Comparison of ENCODE assay signal across 8 mouse cellular contexts in the genomic region with DNA sequence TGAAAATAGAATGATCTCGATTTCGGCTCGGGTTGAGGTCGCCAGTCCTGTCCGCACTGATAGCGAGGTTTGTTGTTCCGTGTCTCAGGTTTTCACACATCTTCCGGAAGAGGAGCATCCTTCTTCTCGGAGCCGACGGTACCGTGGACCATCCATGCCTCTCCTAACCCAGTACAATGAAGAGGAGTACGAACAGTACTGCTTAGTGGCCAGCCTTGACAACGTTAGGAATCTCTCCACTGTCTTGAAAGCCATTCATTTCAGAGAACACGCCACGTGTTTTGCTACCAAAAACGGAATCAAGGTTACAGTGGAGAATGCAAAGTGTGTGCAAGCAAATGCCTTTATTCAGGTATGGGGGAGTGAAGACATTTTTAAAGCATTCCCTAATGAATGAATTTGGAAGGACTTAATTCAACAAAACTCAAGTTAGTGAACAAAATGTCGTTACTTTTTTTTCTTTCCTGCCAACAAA. TPM values are rescaled to one million over a fixed set of nuclear protein-coding genes. Genes with fewer than 3 reads are reported as not detected.
DNase-seq lines count a peak whose midpoint lies in the region; ATAC-seq and TF ChIP-seq lines count a peak whose summit lies in the region.

No protein-coding gene starts in this region.

- WGBS in heart, embryonic 10.5 days, result 1% methylated on average over 18 of the region's 18 CpGs
- WGBS in forebrain, embryonic 16.5 days, result under 1% methylated on average over 18 of the region's 18 CpGs
- 3% methylated on average over 18 of the region's 18 CpGs for WGBS in macrophage (ENCODE audit: missing documents)

- H3K36me3 ChIP-seq in heart, embryonic 10.5 days, result peaks cover 30% of the 10 kb centered on the region
- H3K36me3 ChIP-seq in ES-Bruce4 (ENCODE audit: control insufficient read depth, insufficient read depth, low read length, poor library complexity, severe bottlenecking) (peaks cover 42% of the 10 kb centered on the region), macrophage (ENCODE audit: inconsistent target) (peaks cover 8% of the 10 kb centered on the region; the same call in 1 of the 2 replicates)
- peaks cover 7% of the 10 kb centered on the region; the same call in 1 of the 2 replicates for H3K36me3 ChIP-seq in forebrain, embryonic 16.5 days (ENCODE audit: control insufficient read depth, insufficient read depth)

- H3K4me3 ChIP-seq in heart, embryonic 10.5 days, result peak overlapping the region; percentile 87
- peak overlapping the region; percentile 87 for H3K4me3 ChIP-seq in ES-Bruce4 (ENCODE audit: low read depth, low read length)
- H3K4me3 ChIP-seq in forebrain, embryonic 16.5 days (replicated peaks; ENCODE audit: low read length), result peak overlapping the region; percentile 69
- H3K4me3 ChIP-seq in macrophage (ENCODE audit: inconsistent target), result peak overlapping the region; percentile 99

- TF ChIP-seq CTCF in ES-Bruce4 (IDR thresholded peaks at IDR 0.05; ENCODE audit: low read depth, low read length), result no peak

- peaks cover 41% of the 10 kb centered on the region for H3K79me2 ChIP-seq in macrophage (ENCODE audit: inconsistent target)

- intact Hi-C loops in left cerebral cortex, postnatal 10 days (cut with DNase I), result loop anchor here (10.0 kb wide), 1 partner anchor 898 kb away; no protein-coding TSS in a partner anchor

- H3K9me3 ChIP-seq in heart, embryonic 10.5 days, result no peaks in the 10 kb centered on the region
- H3K9me3 ChIP-seq in ES-Bruce4 (replicated peaks; ENCODE audit: control insufficient read depth, insufficient read depth, low read length, poor library complexity, severe bottlenecking), result no peaks in the 10 kb centered on the region
- no peaks in the 10 kb centered on the region for H3K9me3 ChIP-seq in forebrain, embryonic 16.5 days (ENCODE audit: control insufficient read depth, low read length)

- H3K4me1 ChIP-seq in heart, embryonic 10.5 days, result peaks cover 17% of the 10 kb centered on the region; the same call in 1 of the 2 replicates
- no peaks in the 10 kb centered on the region for H3K4me1 ChIP-seq in ES-Bruce4 (ENCODE audit: control insufficient read depth, insufficient read depth, low read length)
- H3K4me1 ChIP-seq in forebrain, embryonic 16.5 days (replicated peaks; ENCODE audit: control insufficient read depth, insufficient read depth, low read length), result peaks cover 17% of the 10 kb centered on the region

- H3K9ac ChIP-seq in ES-Bruce4 (ENCODE audit: low read depth, poor library complexity, severe bottlenecking), result peak overlapping the region; percentile 90
- H3K9ac ChIP-seq in forebrain, embryonic 16.5 days (replicated peaks; ENCODE audit: low read depth, low read length), result peak overlapping the region; percentile 84

- no peak for TF ChIP-seq EP300 in ES-Bruce4 (IDR thresholded peaks at IDR 0.05; ENCODE audit: insufficient read depth, low read depth, low read length)

- H3K4me2 ChIP-seq in forebrain, embryonic 16.5 days (ENCODE audit: low read length), result peak overlapping the region; percentile 87

- no peaks in the 10 kb centered on the region for H3K27me3 ChIP-seq in heart, embryonic 10.5 days (ENCODE audit: insufficient read depth, poor library complexity, severe bottlenecking)
- no peaks in the 10 kb centered on the region for H3K27me3 ChIP-seq in ES-Bruce4 (ENCODE audit: control insufficient read depth, insufficient read depth, low read length, poor library complexity, severe bottlenecking)
- no peaks in the 10 kb centered on the region for H3K27me3 ChIP-seq in forebrain, embryonic 16.5 days (replicated peaks; ENCODE audit: control insufficient read depth, insufficient read depth, low read length)

- ATAC-seq in forebrain, embryonic 16.5 days, result peak; percentile 51

- peak overlapping the region; percentile 90 for H3K27ac ChIP-seq in heart, embryonic 10.5 days
- peak overlapping the region; percentile 16; the same call in 1 of the 2 replicates for H3K27ac ChIP-seq in ES-Bruce4 (ENCODE audit: insufficient read depth, low read length)
- peak overlapping the region; percentile 81 for H3K27ac ChIP-seq in forebrain, embryonic 16.5 days (ENCODE audit: low read length)
- H3K27ac ChIP-seq in macrophage, result no peak overlapping the region

- TF ChIP-seq POLR2A in ES-Bruce4 (IDR thresholded peaks at IDR 0.05; ENCODE audit: insufficient read depth, low read length), result no peak

- DNase-seq in heart, embryonic 10.5 days (ENCODE audit: low spot score), result no peak
- DNase-seq in heart, adult 18-20 months, result no peak
- DNase-seq in left cerebral cortex, postnatal 10 days (ENCODE audit: extremely low spot score in 1 of 2, low spot score in 2 of 2), result no peak
- no peak for DNase-seq in B cell, adult 2 months
- DNase-seq in adrenal gland, postnatal 36 days, result no peak

RNA-seq across cellular contexts. Expression of gene Rad1, which starts 0.6 kb away (rescaled TPM):
- polyA plus RNA-seq in heart, embryonic 10.5 days (2016; fragmentation: Nextera tagmentation; extraction: Ambion mirVana), result 29.1 and 35.8 TPM in 2 replicates
- total RNA-seq in heart, adult 18-20 months (2021), result 1 to 10 TPM; 7.7 to 10.0 TPM
- polyA plus RNA-seq in ES-Bruce4 (2011; ENCODE audit: insufficient read depth, insufficient read length, low read depth, missing spikeins), result 44.5 and 50.5 TPM in 2 replicates
- 26.9 and 31.0 TPM in 2 replicates for polyA plus RNA-seq in forebrain, embryonic 16.5 days (2015; fragmentation: Nextera tagmentation; extraction: Ambion mirVana)
- total RNA-seq in macrophage (2018; cell fraction: chromatin; rRNA removed), result 10 to 100 TPM in 4 of 26 experiments, 1 to 10 TPM in 21, under 1 TPM in 1; 0.81 to 13.0 (median 5.4) TPM
- total RNA-seq in macrophage (2018; cell fraction: cytosol; rRNA removed), result 1 to 10 TPM; 1.9 to 8.2 (median 5.9) TPM
- total RNA-seq in macrophage (2018; cell fraction: nucleus; rRNA removed), result 10 to 100 TPM in 9 of 26 experiments, 1 to 10 TPM in 17; 1.3 to 13.8 (median 6.1) TPM
- 3.5 to 9.9 TPM (median 7.1 TPM) in 3 replicates for polyA plus RNA-seq in macrophage (2018)
- 10 to 100 TPM; 10.4 to 12.8 TPM for total RNA-seq in left cerebral cortex, postnatal 10 days (2021)
- total RNA-seq in adrenal gland, postnatal 36 days (2021), result 10 to 100 TPM; 14.5 to 14.9 TPM

RNA-seq across cellular contexts. Expression of gene Brix1, which starts 0.7 kb away (rescaled TPM):
- polyA plus RNA-seq in heart, embryonic 10.5 days (2016; fragmentation: Nextera tagmentation; extraction: Ambion mirVana), result 86.2 and 127 TPM in 2 replicates
- 10 to 100 TPM; 20.4 to 22.5 TPM for total RNA-seq in heart, adult 18-20 months (2021)
- 188 and 191 TPM in 2 replicates for polyA plus RNA-seq in ES-Bruce4 (2011; ENCODE audit: insufficient read depth, insufficient read length, low read depth, missing spikeins)
- polyA plus RNA-seq in forebrain, embryonic 16.5 days (2015; fragmentation: Nextera tagmentation; extraction: Ambion mirVana), result 67.6 and 77.0 TPM in 2 replicates
- 10 to 100 TPM in 17 of 26 experiments, 1 to 10 TPM in 9; 4.5 to 16.1 (median 10.9) TPM for total RNA-seq in macrophage (2018; cell fraction: chromatin; rRNA removed)
- total RNA-seq in macrophage (2018; cell fraction: cytosol; rRNA removed), result 10 to 100 TPM; 12.0 to 18.2 (median 14.0) TPM
- 10 to 100 TPM in 11 of 26 experiments, 1 to 10 TPM in 15; 4.3 to 18.7 (median 9.2) TPM for total RNA-seq in macrophage (2018; cell fraction: nucleus; rRNA removed)
- polyA plus RNA-seq in macrophage (2018), result 13.5 to 30.8 TPM (median 26.3 TPM) in 3 replicates
- total RNA-seq in left cerebral cortex, postnatal 10 days (2021), result 10 to 100 TPM; 20.8 to 23.1 TPM
- total RNA-seq in adrenal gland, postnatal 36 days (2021), result 10 to 100 TPM; 53.0 to 55.1 TPM

RNA-seq across cellular contexts. Expression of gene Dnajc21, which starts 16.1 kb away (rescaled TPM):
- polyA plus RNA-seq in heart, embryonic 10.5 days (2016; fragmentation: Nextera tagmentation; extraction: Ambion mirVana), result 9.0 and 9.8 TPM in 2 replicates
- total RNA-seq in heart, adult 18-20 months (2021), result 10 to 100 TPM; 34.6 to 36.6 TPM
- polyA plus RNA-seq in ES-Bruce4 (2011; ENCODE audit: insufficient read depth, insufficient read length, low read depth, missing spikeins), result 125 and 133 TPM in 2 replicates
- 7.5 and 9.9 TPM in 2 replicates for polyA plus RNA-seq in forebrain, embryonic 16.5 days (2015; fragmentation: Nextera tagmentation; extraction: Ambion mirVana)
- 10 to 100 TPM; 17.2 to 39.6 (median 28.1) TPM for total RNA-seq in macrophage (2018; cell fraction: chromatin; rRNA removed)
- 10 to 100 TPM; 13.1 to 21.8 (median 16.5) TPM for total RNA-seq in macrophage (2018; cell fraction: cytosol; rRNA removed)
- total RNA-seq in macrophage (2018; cell fraction: nucleus; rRNA removed), result 10 to 100 TPM; 10.3 to 32.5 (median 17.0) TPM
- 10.5 to 32.9 TPM (median 24.5 TPM) in 3 replicates for polyA plus RNA-seq in macrophage (2018)
- 10 to 100 TPM; 12.2 to 12.6 TPM for total RNA-seq in left cerebral cortex, postnatal 10 days (2021)
- 10 to 100 TPM; 39.6 to 46.3 TPM for total RNA-seq in adrenal gland, postnatal 36 days (2021)
